Mouse (Mus musculus) heart, embryonic 12.5 days (tissue): ENCODE measurements around the gene Stx6. TPM values are rescaled to one million over a fixed set of nuclear protein-coding genes. Genes with fewer than 3 reads are reported as not detected.
A peak's percentile ranks its signal among the peaks of the same experiment; 100 is the strongest.

Experiments
- ATAC-seq: fragments of 200-750 bp; cut with Nextera tagmentation; 2 replicates; pipeline ENCODE4 v1.8.0; 2017; ENCODE audit warnings: moderate TSS enrichment, moderate library complexity; ENCODE audit not compliant: insufficient number of reproducible peaks, low FRiP score
- H3K27ac ChIP-seq: fragments of 300-500 bp; sonication (generic); 2 replicates; pipeline ENCODE4 v1.5.1; 2016; ENCODE audit warnings: mild to moderate bottlenecking, moderate library complexity; ENCODE audit not compliant: poor library complexity, severe bottlenecking
- H3K27me3 ChIP-seq: fragments of 300-500 bp; sonication (generic); replicated peaks from 2 replicates; pipeline ENCODE4 v1.6.1; 2016; ENCODE audit warnings: mild to moderate bottlenecking, moderate library complexity
- H3K36me3 ChIP-seq: fragments of 300-500 bp; sonication (generic); 2 replicates; pipeline ENCODE4 v1.6.1; 2016; ENCODE audit warnings: mild to moderate bottlenecking, moderate library complexity
- H3K4me1 ChIP-seq: fragments of 300-500 bp; sonication (generic); replicated peaks from 2 replicates; pipeline ENCODE4 v1.6.1; 2016; ENCODE audit warnings: mild to moderate bottlenecking
- H3K4me2 ChIP-seq: fragments of 300-500 bp; sonication (generic); 2 replicates; pipeline ENCODE4 v1.6.1; 2016; ENCODE audit warnings: mild to moderate bottlenecking, moderate library complexity
- H3K4me3 ChIP-seq: fragments of 300-500 bp; sonication (generic); 2 replicates; pipeline ENCODE4 v1.5.1; 2016; ENCODE audit warnings: mild to moderate bottlenecking
- H3K9ac ChIP-seq: fragments of 300-500 bp; sonication (generic); 2 replicates; pipeline ENCODE4 v1.6.1; 2016; ENCODE audit warnings: mild to moderate bottlenecking, moderate library complexity
- H3K9me3 ChIP-seq: fragments of 300-500 bp; sonication (generic); replicated peaks from 2 replicates; pipeline ENCODE4 v1.6.1; 2016; ENCODE audit warnings: mild to moderate bottlenecking, moderate library complexity
- WGBS: fragments of 180-500 bp; shearing (Covaris S2); methylation state at CpG from one replicate; pipeline ENCODE4 v1.1.7; 2016; 5-methylcytosine and 5-hydroxymethylcytosine counted together
- polyA plus RNA-seq: library from polyadenylated mRNA; unstranded; fragments of >200 nt; fragmentation: Nextera tagmentation; extraction: Ambion mirVana; gene quantifications from 2 replicates; pipeline ENCODE4 v1.2.1, GENCODE M21; 2016

Stx6 gene
- polyA plus RNA-seq: 62.1 and 69.5 TPM in 2 replicates

DNA sequence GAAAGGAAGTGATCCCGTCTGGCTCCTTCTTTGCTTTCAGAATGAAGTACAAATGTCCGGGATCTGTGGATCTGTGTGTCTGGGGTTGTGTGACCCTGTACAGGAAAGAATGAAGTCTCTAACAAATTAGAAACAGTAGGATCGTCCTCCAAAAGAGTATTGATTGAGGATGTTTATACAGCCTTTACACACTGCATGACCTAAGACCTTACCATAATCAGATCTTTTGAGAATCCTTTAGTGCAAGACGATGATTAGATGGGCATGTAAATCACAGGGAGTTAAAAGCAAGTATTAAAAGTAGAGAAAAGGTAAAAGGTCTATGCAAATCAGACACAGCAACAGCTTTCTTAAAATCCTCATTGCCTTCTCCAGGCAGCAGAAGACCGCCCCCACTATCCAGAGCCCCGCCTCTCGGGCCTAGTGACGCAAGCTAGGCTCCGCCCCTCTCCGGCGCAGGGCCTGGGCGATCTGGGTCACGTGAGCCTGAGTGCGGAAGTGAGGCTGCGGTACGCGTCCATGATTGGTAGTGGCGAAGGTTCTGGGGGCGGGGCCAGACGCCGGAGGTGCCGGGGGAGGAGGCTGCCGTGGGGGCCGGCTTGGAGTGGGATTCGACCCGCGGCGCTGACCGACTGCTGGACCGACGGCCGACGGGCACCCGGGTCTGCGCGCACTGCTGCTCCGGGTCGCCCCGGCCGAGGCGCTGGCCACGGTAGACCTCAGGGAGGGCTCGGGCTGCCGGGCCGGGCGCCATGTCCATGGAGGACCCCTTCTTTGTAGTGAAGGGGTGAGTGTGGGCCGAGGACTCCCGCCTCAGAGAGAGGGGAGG, at the start of gene Stx6:
Gene Stx6 (plus strand): TSS at position 575 of the 829 bp plus-strand sequence.
- H3K4me2 ChIP-seq: peak within 1 kb of the TSS; percentile 72
- WGBS: 3% methylated on average over 45 of the region's 48 CpGs

GRCm38 (mm10) chr1:155109387-155110350, 48.8 kb upstream of the Stx6 start:
- no peak overlapping the region for H3K9ac ChIP-seq
- no peaks in the 10 kb centered on the region for H3K27me3 ChIP-seq
- H3K4me3 ChIP-seq: no peak overlapping the region

More for the DNA sequence above, at the start of gene Stx6:
- H3K4me3 ChIP-seq: peak within 1 kb of the TSS; percentile 85
- no peaks in the 10 kb centered on the region for H3K9me3 ChIP-seq
- peak within 1 kb of the TSS; percentile 82 for H3K9ac ChIP-seq
- peak within 1 kb of the TSS; percentile 87 for H3K27ac ChIP-seq
- peaks cover 18% of the 10 kb centered on the region for H3K4me1 ChIP-seq
- H3K27me3 ChIP-seq: no peaks in the 10 kb centered on the region
- peak; percentile 99 for ATAC-seq
- no peaks in the 10 kb centered on the region for H3K36me3 ChIP-seq

GRCm38 (mm10) chr1:155111491-155111890, 47.0 kb upstream of the Stx6 start:
- Histone ChIP-seq H3K4me2 (no peak overlapping the region), H3K27ac (no peak overlapping the region), H3K36me3 (no peaks in the 10 kb centered on the region), H3K9me3 (no peaks in the 10 kb centered on the region), H3K4me1 (peaks cover 47% of the 10 kb centered on the region), H3K4me3 (no peak overlapping the region), H3K9ac (no peak overlapping the region), H3K27me3 (peaks cover 3% of the 10 kb centered on the region; the same call in 1 of the 2 replicates)
- 36% methylated on average over 6 of the region's 6 CpGs for WGBS
- no peak for ATAC-seq

More at GRCm38 (mm10) chr1:155109387-155110350, 48.8 kb upstream of the Stx6 start:
- no peaks in the 10 kb centered on the region for H3K36me3 ChIP-seq
- H3K27ac ChIP-seq: peak overlapping the region; percentile 80
- peaks cover 46% of the 10 kb centered on the region for H3K4me1 ChIP-seq
- 15% methylated on average over 18 of the region's 18 CpGs for WGBS
- ATAC-seq: no peak
- H3K4me2 ChIP-seq: peak overlapping the region; percentile 52
- H3K9me3 ChIP-seq: no peaks in the 10 kb centered on the region

DNA sequence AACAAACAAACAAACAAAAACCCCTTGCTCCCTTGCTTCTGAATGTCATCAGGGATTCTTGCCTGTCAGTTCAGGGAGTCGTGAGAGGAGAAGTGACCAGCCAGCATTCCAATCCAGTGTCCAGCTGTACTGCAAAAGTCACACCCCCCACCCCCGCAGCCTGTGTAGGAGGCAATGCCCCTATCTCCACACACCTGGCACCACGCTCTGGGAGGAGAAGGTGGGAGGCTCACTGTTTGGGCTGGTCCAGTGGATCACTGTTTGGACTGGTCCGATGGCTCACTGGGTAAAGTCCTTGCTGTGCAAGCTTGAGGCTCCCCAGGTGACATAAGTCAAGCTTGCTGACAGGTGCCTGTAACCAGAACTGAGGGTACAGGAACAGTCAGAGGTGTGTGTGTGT, 46.4 kb upstream of the Stx6 start:
- Histone ChIP-seq H3K4me3 (no peak overlapping the region), H3K27ac (no peak overlapping the region), H3K9me3 (no peaks in the 10 kb centered on the region), H3K9ac (no peak overlapping the region), H3K4me1 (peaks cover 47% of the 10 kb centered on the region), H3K4me2 (no peak overlapping the region), H3K27me3 (peaks cover 3% of the 10 kb centered on the region; the same call in 1 of the 2 replicates), H3K36me3 (no peaks in the 10 kb centered on the region)
- 21% methylated on average over 4 of the region's 4 CpGs for WGBS
- no peak for ATAC-seq

DNA sequence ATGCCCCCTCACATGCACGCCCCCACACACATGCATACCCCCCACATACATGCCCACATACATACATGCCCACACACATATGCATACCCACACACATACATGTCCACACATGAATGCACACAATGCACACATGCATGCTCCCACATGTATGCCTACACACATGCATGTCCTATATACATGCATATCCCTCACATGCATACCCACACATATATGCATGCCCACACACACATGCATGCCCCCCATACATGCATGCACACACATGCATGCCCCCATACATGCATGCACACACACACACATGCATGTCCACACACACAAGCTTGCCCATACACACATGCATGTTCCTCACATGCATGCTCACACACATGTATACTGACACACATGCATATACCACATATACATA, 45.6 kb upstream of the Stx6 start:
- H3K36me3 ChIP-seq: no peaks in the 10 kb centered on the region
- H3K9ac ChIP-seq: no peak overlapping the region
- no peaks in the 10 kb centered on the region for H3K9me3 ChIP-seq
- 71% methylated on average over 1 of the region's 1 CpGs for WGBS
- no peak overlapping the region for H3K4me2 ChIP-seq
- no peak overlapping the region for H3K27ac ChIP-seq
- peaks cover 47% of the 10 kb centered on the region for H3K4me1 ChIP-seq
- no peak for ATAC-seq
- H3K27me3 ChIP-seq: peaks cover 3% of the 10 kb centered on the region; the same call in 1 of the 2 replicates
- no peak overlapping the region for H3K4me3 ChIP-seq

DNA sequence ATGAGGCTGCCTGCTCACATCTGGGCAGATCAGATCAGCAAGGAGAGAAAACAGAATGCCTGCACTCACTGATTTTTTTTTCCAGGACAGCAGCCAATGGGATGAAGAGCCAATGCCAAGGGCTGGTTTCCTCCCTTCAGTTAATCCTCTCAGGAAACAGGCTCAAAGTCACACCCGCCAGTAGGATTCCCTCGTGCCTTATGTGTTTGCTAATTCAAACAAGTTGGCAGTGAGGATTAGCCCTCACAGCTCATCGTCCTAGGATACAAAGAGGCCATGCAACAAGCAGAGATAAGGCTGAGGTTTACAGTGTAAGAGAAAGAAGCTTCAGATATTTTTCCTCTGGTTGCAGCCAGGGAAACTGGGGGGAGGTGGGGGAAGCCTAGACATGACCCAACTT, 44.6 kb upstream of the Stx6 start:
- no peak overlapping the region for H3K9ac ChIP-seq
- H3K4me1 ChIP-seq: peaks cover 36% of the 10 kb centered on the region
- no peak overlapping the region for H3K4me2 ChIP-seq
- H3K9me3 ChIP-seq: no peaks in the 10 kb centered on the region
- peaks cover 3% of the 10 kb centered on the region; the same call in 1 of the 2 replicates for H3K27me3 ChIP-seq
- H3K36me3 ChIP-seq: no peaks in the 10 kb centered on the region
- ATAC-seq: no peak
- no peak overlapping the region for H3K4me3 ChIP-seq
- no peak overlapping the region for H3K27ac ChIP-seq
- 14% methylated on average over 3 of the region's 3 CpGs for WGBS

GRCm38 (mm10) chr1:155119719-155120118, 38.8 kb upstream of the Stx6 start:
- Histone ChIP-seq H3K9ac (no peak overlapping the region), H3K4me3 (no peak overlapping the region), H3K27me3 (peaks cover 3% of the 10 kb centered on the region; the same call in 1 of the 2 replicates), H3K36me3 (no peaks in the 10 kb centered on the region), H3K4me1 (peaks cover 5% of the 10 kb centered on the region; the same call in 1 of the 2 replicates), H3K4me2 (no peak overlapping the region), H3K27ac (no peak overlapping the region), H3K9me3 (no peaks in the 10 kb centered on the region)
- no peak for ATAC-seq
- WGBS: 71% methylated on average over 1 of the region's 1 CpGs

- no peaks in the 10 kb centered on the region for H3K27me3 ChIP-seq
Measured at GRCm38 (mm10) chr1:155121977-155122939, 36.3 kb upstream of the Stx6 start.

GRCm38 (mm10) chr1:155124397-155124796, 34.1 kb upstream of the Stx6 start:
- Histone ChIP-seq H3K9ac (no peak overlapping the region), H3K4me3 (no peak overlapping the region), H3K27me3 (no peaks in the 10 kb centered on the region), H3K4me2 (no peak overlapping the region), H3K36me3 (no peaks in the 10 kb centered on the region), H3K27ac (no peak overlapping the region), H3K4me1 (0 out of 2 replicates have a peak, but pooled peaks cover 5% of the 10 kb centered on the region), H3K9me3 (no peaks in the 10 kb centered on the region)
- 88% methylated on average over 5 of the region's 5 CpGs for WGBS
- no peak for ATAC-seq

More at GRCm38 (mm10) chr1:155121977-155122939, 36.3 kb upstream of the Stx6 start:
- no peak overlapping the region for H3K4me2 ChIP-seq
- ATAC-seq: no peak
- H3K36me3 ChIP-seq: no peaks in the 10 kb centered on the region
- H3K4me1 ChIP-seq: 0 out of 2 replicates have a peak, but pooled peaks cover 5% of the 10 kb centered on the region
- H3K9ac ChIP-seq: no peak overlapping the region
- H3K9me3 ChIP-seq: no peaks in the 10 kb centered on the region
- no peak overlapping the region for H3K27ac ChIP-seq
- WGBS: 75% methylated on average over 21 of the region's 21 CpGs
- H3K4me3 ChIP-seq: no peak overlapping the region

DNA sequence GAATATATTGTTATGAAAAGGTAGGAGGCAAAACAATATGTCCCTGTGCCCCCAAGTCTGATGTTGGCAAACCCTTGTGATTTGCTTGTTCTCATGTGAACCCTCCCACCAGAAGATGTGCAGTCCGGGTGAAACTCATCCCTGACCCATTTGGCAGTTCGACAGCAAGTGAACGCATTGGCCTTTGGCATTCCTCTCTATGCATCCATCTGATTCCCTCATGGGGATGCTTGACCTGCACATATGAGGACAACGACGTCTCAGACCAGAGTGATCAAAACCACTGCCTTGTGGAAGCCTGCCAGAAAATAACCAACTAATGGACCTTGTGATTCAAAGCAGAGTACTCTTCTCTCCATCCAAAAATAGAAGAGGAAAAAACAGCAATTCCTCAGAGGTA, 31.8 kb upstream of the Stx6 start:
- 79% methylated on average over 5 of the region's 5 CpGs for WGBS
- H3K27me3 ChIP-seq: no peaks in the 10 kb centered on the region
- no peak overlapping the region for H3K4me3 ChIP-seq
- ATAC-seq: no peak
- H3K9ac ChIP-seq: no peak overlapping the region
- H3K27ac ChIP-seq: no peak overlapping the region
- no peak overlapping the region for H3K4me2 ChIP-seq
- H3K36me3 ChIP-seq: no peaks in the 10 kb centered on the region
- no peaks in the 10 kb centered on the region for H3K9me3 ChIP-seq
- 0 out of 2 replicates have a peak, but pooled peaks cover 5% of the 10 kb centered on the region for H3K4me1 ChIP-seq
